9 mouse cellular contexts compared by ENCODE assay signal in genomic region chr1:135700605-135701004, GRCm38 (mm10). TPM values are rescaled to one million over a fixed set of nuclear protein-coding genes. Genes with fewer than 3 reads are reported as not detected.
DNase-seq lines count a peak whose midpoint lies in the region; ATAC-seq and TF ChIP-seq lines count a peak whose summit lies in the region.
"Had no signal": no experiment of that assay in that cellular context is flagged by ENCODE, and none has a peak within 500 bp of the region (broad histone marks: within the 10 kb centered on the region; RNA-seq: fewer than 3 reads in every experiment).

No protein-coding gene starts in this region.

- H3K36me3 ChIP-seq in thymus, adult 2 months (ENCODE audit: control insufficient read depth, insufficient read depth, low read length) = no peaks in the 10 kb centered on the region

- peak; percentile 93 for TF ChIP-seq CTCF in lung, adult 2 months (IDR thresholded peaks at IDR 0.05; ENCODE audit: insufficient read depth, low read length)
- TF ChIP-seq CTCF in thymus, adult 2 months (IDR thresholded peaks at IDR 0.05; ENCODE audit: borderline replicate concordance, control insufficient read depth, extremely low read depth, insufficient read depth, low read length, poor library complexity) = no peak

- H3K4me1 ChIP-seq in lung, adult 2 months (ENCODE audit: control insufficient read depth, insufficient read depth, low read length) = 0 out of 2 replicates have a peak, but pooled peaks cover 3% of the 10 kb centered on the region
- no peaks in the 10 kb centered on the region for H3K4me1 ChIP-seq in thymus, adult 2 months (replicated peaks; ENCODE audit: control insufficient read depth, insufficient read depth, low read length)

- 0% methylated on average over 7 of the region's 7 CpGs for WGBS in lung, adult 2 months
- WGBS in thymus, adult 2 months = 3% methylated on average over 7 of the region's 7 CpGs

- DNase-seq in 416B (ENCODE audit: low read depth) (peak; percentile 89), ZHBTc4 (ENCODE audit: low read depth, low spot score) (peak; percentile 81)
- DNase-seq in embryo, embryonic 11.5 days (ENCODE audit: low read depth, low spot score) = peak; percentile 56
- peak; percentile 76 for DNase-seq in heart, adult 8-10 months (ENCODE audit: low spot score)
- DNase-seq in layer of hippocampus, adult 11-12 months (ENCODE audit: low spot score) = peak; percentile 81
- peak; percentile 70 for DNase-seq in lung, adult 2 months
- DNase-seq in thymus, adult 2 months = peak; percentile 76

- TF ChIP-seq POLR2A in lung, adult 2 months (IDR thresholded peaks at IDR 0.05; ENCODE audit: borderline replicate concordance, extremely low read depth, low read depth, low read length) = no peak
- TF ChIP-seq POLR2A in thymus, adult 2 months (IDR thresholded peaks at IDR 0.05; ENCODE audit: control insufficient read depth, extremely low read depth, insufficient read depth, low read length, poor library complexity) = no peak

- peak; percentile 90 for ATAC-seq in neutrophil, adult 5-6 weeks (ENCODE audit: extremely low read depth, insufficient number of reproducible peaks, low FRiP score, poor library complexity, severe bottlenecking)

- H3K4me3 ChIP-seq in lung, adult 2 months (replicated peaks; ENCODE audit: extremely low read depth, low read depth, low read length) = no peak overlapping the region
- no peak overlapping the region for H3K4me3 ChIP-seq in thymus, adult 2 months (ENCODE audit: control insufficient read depth, insufficient read depth, low read length)
- H3K4me3 ChIP-seq: erythroblast, embryonic 14.5 days had no signal

- H3K27ac ChIP-seq in thymus, adult 2 months (ENCODE audit: control insufficient read depth, insufficient read depth, low read length) = no peak overlapping the region

- no peaks in the 10 kb centered on the region for H3K27me3 ChIP-seq in thymus, adult 2 months (ENCODE audit: control insufficient read depth, insufficient read depth, low read length)

RNA-seq across cellular contexts. Expression of gene Csrp1, which starts 19.3 kb away (rescaled TPM):
- total RNA-seq in heart, adult 8-10 months (2022) = 10 to 100 TPM; 36.0 to 45.8 (median 40.9) TPM
- polyA plus RNA-seq in lung, adult 2 months (2012; rRNA removed) = 556 and 717 TPM in 2 replicates
- 27.5 and 32.7 TPM in 2 replicates for total RNA-seq in neutrophil, adult 5-6 weeks (2017)
- 333 and 390 TPM in 2 replicates for polyA plus RNA-seq in thymus, adult 2 months (2012; rRNA removed)
